Mouse (Mus musculus) testis, adult 2 months (tissue): ENCODE measurements around the gene Mroh2a. TPM values are rescaled to one million over a fixed set of nuclear protein-coding genes. Genes with fewer than 3 reads are reported as not detected.

Experiments
- H3K27ac ChIP-seq: fragments of 200-500 bp; 2 replicates; pipeline ENCODE4 v1.5.1; 2012; ENCODE audit warnings: low read depth, low read length; ENCODE audit not compliant: control insufficient read depth, insufficient read depth
- H3K27me3 ChIP-seq: fragments of 200-500 bp; 2 replicates; pipeline ENCODE4 v1.6.1; 2012; ENCODE audit warnings: mild to moderate bottlenecking, low read length, moderate library complexity; ENCODE audit not compliant: control insufficient read depth, insufficient read depth
- H3K36me3 ChIP-seq: fragments of 200-500 bp; 2 replicates; pipeline ENCODE4 v1.6.1; 2012; ENCODE audit warnings: mild to moderate bottlenecking, low read length; ENCODE audit not compliant: control insufficient read depth, insufficient read depth
- H3K4me1 ChIP-seq: fragments of 200-500 bp; 2 replicates; pipeline ENCODE4 v1.6.1; 2012; ENCODE audit warnings: low read length; ENCODE audit not compliant: control insufficient read depth, insufficient read depth
- H3K4me3 ChIP-seq: fragments of 200-500 bp; 2 replicates; pipeline ENCODE4 v1.5.1; 2012; ENCODE audit warnings: low read depth, mild to moderate bottlenecking, low read length, moderate library complexity, mixed read lengths; ENCODE audit not compliant: control insufficient read depth
- CTCF ChIP-seq: fragments of 200-500 bp; IDR thresholded peaks from 2 replicates; pipeline ENCODE4 v1.5.1; 2012; ENCODE audit warnings: low read depth, mild to moderate bottlenecking, inconsistent platforms, low read length, moderate library complexity; ENCODE audit not compliant: control insufficient read depth, insufficient read depth, insufficient replicate concordance
- POLR2A ChIP-seq: fragments of 200-500 bp; IDR thresholded peaks from 2 replicates; pipeline ENCODE4 v1.6.1; 2012; ENCODE audit warnings: low read depth, mild to moderate bottlenecking, inconsistent platforms, low read length, moderate library complexity; ENCODE audit not compliant: control insufficient read depth
- polyA plus RNA-seq: library from polyadenylated mRNA; depleted of rRNA; stranded (reverse); fragments of >200 nt; gene quantifications from 2 replicates; pipeline ENCODE4 v1.2.3, GENCODE M21; 2012

The Mroh2a gene
- polyA plus RNA-seq, 1 experiment: 116 TPM

- Histone ChIP-seq H3K27ac (no peak overlapping the region), H3K27me3 (no peaks in the 10 kb centered on the region), H3K36me3 (no peaks in the 10 kb centered on the region), H3K4me3 (no peak overlapping the region), H3K4me1 (no peaks in the 10 kb centered on the region)
- TF ChIP-seq CTCF: no peak
- no peak for TF ChIP-seq POLR2A
Observed at GRCm38 (mm10) chr1:88298686-88299528, 72.1 kb downstream of the Mroh2a start.

GRCm38 (mm10) chr1:88299529-88299945 is 72.8 kb downstream of the Mroh2a start:
- TF ChIP-seq CTCF: no peak
- no peak for TF ChIP-seq POLR2A
- no peaks in the 10 kb centered on the region for H3K4me1 ChIP-seq
- no peaks in the 10 kb centered on the region for H3K36me3 ChIP-seq
- H3K27ac ChIP-seq: no peak overlapping the region
- no peak overlapping the region for H3K4me3 ChIP-seq
- H3K27me3 ChIP-seq: no peaks in the 10 kb centered on the region

GRCm38 (mm10) chr1:88300301-88301050 is 73.7 kb downstream of the Mroh2a start:
- H3K4me3 ChIP-seq: no peak overlapping the region
- TF ChIP-seq CTCF: no peak
- TF ChIP-seq POLR2A: no peak
- H3K4me1 ChIP-seq: no peaks in the 10 kb centered on the region
- H3K27me3 ChIP-seq: no peaks in the 10 kb centered on the region
- H3K36me3 ChIP-seq: no peaks in the 10 kb centered on the region
- H3K27ac ChIP-seq: no peak overlapping the region

GRCm38 (mm10) chr1:88301121-88302014 is 74.6 kb downstream of the Mroh2a start:
- H3K4me1 ChIP-seq: no peaks in the 10 kb centered on the region
- no peaks in the 10 kb centered on the region for H3K27me3 ChIP-seq
- no peaks in the 10 kb centered on the region for H3K36me3 ChIP-seq
- H3K4me3 ChIP-seq: no peak overlapping the region
- TF ChIP-seq CTCF: no peak
- no peak for TF ChIP-seq POLR2A
- no peak overlapping the region for H3K27ac ChIP-seq

GRCm38 (mm10) chr1:88302057-88302740 is 75.4 kb downstream of the Mroh2a start:
- H3K27ac ChIP-seq: no peak overlapping the region
- no peaks in the 10 kb centered on the region for H3K4me1 ChIP-seq
- no peak for TF ChIP-seq CTCF
- TF ChIP-seq POLR2A: no peak
- H3K4me3 ChIP-seq: no peak overlapping the region
- H3K27me3 ChIP-seq: no peaks in the 10 kb centered on the region
- no peaks in the 10 kb centered on the region for H3K36me3 ChIP-seq

GRCm38 (mm10) chr1:88303762-88304161 is 77.0 kb downstream of the Mroh2a start:
- H3K36me3 ChIP-seq: no peaks in the 10 kb centered on the region
- no peak overlapping the region for H3K27ac ChIP-seq
- no peaks in the 10 kb centered on the region for H3K27me3 ChIP-seq
- no peak overlapping the region for H3K4me3 ChIP-seq
- TF ChIP-seq CTCF (no peak), POLR2A (no peak)
- H3K4me1 ChIP-seq: no peaks in the 10 kb centered on the region
